Mouse (Mus musculus) Muller cell, postnatal 12 days (primary cell): ENCODE data around the gene Slc22a30.
"Not testable (repeated sequence)": the region's sequence is repeated elsewhere in the genome, so short reads cannot be mapped to it uniquely, and the experiment has no call there.

Source experiments
- DNase-seq: peaks from one replicate; pipeline ENCODE4 v3.0.0-alpha.2; 2015; ENCODE audit errors: inconsistent ontology term

Gene Slc22a30

GRCm38 (mm10) chr19:8405011-8405410 is at the start of gene Slc22a30:
TSS of gene Slc22a30 (minus strand) at chr19:8405111.
- not testable (repeated sequence) for DNase-seq

- DNase-seq, result no peak
These were observed 43.4 kb upstream of the Slc22a30 start for GRCm38 (mm10) chr19:8448321-8448720.

GRCm38 (mm10) chr19:8447516-8447915 is 42.6 kb upstream of the Slc22a30 start:
- DNase-seq, result no peak

- no peak for DNase-seq
These were observed 26.2 kb upstream of the Slc22a30 start for GRCm38 (mm10) chr19:8431051-8431662.

GRCm38 (mm10) chr19:8407290-8408021 is 2.5 kb upstream of the Slc22a30 start:
- DNase-seq, result not testable (repeated sequence)
